Mouse (Mus musculus) urinary bladder, adult 2 months (tissue): ENCODE data around the gene Otogl. TPM values are rescaled to one million over a fixed set of nuclear protein-coding genes. Genes with fewer than 3 reads are reported as not detected.

Experiments used
- polyA plus RNA-seq: library from polyadenylated mRNA; depleted of rRNA; stranded (reverse); fragments of >200 nt; gene quantifications from 2 replicates; pipeline ENCODE4 v1.2.3, GENCODE M21; 2012; rRNA removed

The Otogl gene
- polyA plus RNA-seq, 1 experiment = 5.9 TPM

Other genes starting within 250 kb of the Otogl start
- 0.19 and 0.22 TPM in 2 replicates for gene Ptprq, start 192.1 kb downstream of the Otogl start, polyA plus RNA-seq